Mouse (Mus musculus): ENCODE measurements around the gene Errfi1.
"Not testable (repeated sequence)": the region's sequence is repeated elsewhere in the genome, so short reads cannot be mapped to it uniquely, and the experiment has no call there.

DNA sequence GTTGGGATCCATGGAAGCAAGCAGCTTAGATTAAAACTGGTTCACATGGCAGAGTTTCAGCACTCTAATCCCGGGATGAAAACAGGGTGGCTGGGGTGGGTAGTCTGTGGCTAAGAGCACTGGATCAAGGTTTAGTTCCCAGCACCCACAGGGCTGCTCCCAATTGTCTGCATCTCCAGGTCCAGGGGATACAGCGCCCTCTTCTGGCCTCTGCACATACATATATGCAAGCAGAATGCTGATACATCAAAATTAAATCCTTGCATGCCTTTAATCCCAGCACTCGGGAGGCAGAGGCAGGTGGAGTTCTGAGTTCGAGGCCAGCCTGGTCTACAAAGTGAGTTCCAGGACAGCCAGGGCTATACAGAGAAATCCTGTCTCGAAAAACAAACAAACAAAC is 54.8 kb downstream of the Errfi1 start:
- TF ChIP-seq CTCF (IDR thresholded peaks at IDR 0.05; ENCODE audit: insufficient read depth, low read length); POLR2A (IDR thresholded peaks at IDR 0.05; ENCODE audit: borderline replicate concordance, extremely low read depth, low read depth, low read length): not testable (repeated sequence)
